Mouse (Mus musculus): ENCODE results near the gene Kcnq1. TPM values are rescaled to one million over a fixed set of nuclear protein-coding genes. Genes with fewer than 3 reads are reported as not detected.

Kcnq1 gene
- total RNA-seq, 2 experiments from 2014 or later = 0.61 to 1.2 TPM

GRCm38 (mm10) chr7:143295356-143296000 lies 189.3 kb downstream of the Kcnq1 start:
- no peak for TF ChIP-seq CTCF (IDR thresholded peaks at IDR 0.05)
- peak; percentile 39 to 43 for DNase-seq (ENCODE audit: extremely low spot score in 1 of 2, low spot score in 2 of 2)
- Histone ChIP-seq H3K4me3 (peak overlapping the region; percentile 56), H3K27ac (peak overlapping the region; percentile 82)
- intact Hi-C loops (cut with DNase I) = no loop called here

GRCm38 (mm10) chr7:143296001-143296379 lies 189.8 kb downstream of the Kcnq1 start:
- H3K4me3 ChIP-seq = peak overlapping the region; percentile 56

DNA sequence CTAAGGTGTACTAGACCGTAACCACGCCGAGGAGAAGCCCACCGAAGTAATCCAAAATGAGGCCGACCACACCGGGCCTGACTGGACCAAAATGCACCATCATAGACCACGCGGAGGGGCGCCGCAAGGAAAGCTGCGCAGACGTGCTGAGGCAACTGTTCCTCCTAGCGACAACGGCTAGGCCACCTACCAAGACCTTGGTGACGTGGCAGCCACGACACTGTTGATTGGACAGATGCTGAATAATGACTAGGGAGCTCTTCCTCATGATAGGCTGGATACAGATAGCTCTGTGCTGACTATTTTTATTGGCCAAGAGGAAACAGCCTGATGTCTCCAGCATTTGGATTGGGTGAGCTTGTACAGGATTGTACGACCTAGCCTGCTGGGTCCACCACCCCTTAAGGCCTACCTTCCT lies 190.2 kb downstream of the Kcnq1 start:
- Histone ChIP-seq H3K4me3 (peak overlapping the region; percentile 56), H3K27ac (peak overlapping the region; percentile 82)
- intact Hi-C loops (cut with DNase I) = no loop called here
- no peak for TF ChIP-seq CTCF (IDR thresholded peaks at IDR 0.05)
- DNase-seq (ENCODE audit: extremely low spot score in 1 of 2, low spot score in 2 of 2) = peak; percentile 87 to 90

More at GRCm38 (mm10) chr7:143296001-143296379, 189.8 kb downstream of the Kcnq1 start:
- no peak for TF ChIP-seq CTCF (IDR thresholded peaks at IDR 0.05)
- peak overlapping the region; percentile 82 for H3K27ac ChIP-seq
- DNase-seq (ENCODE audit: extremely low spot score in 1 of 2, low spot score in 2 of 2) = no peak
- intact Hi-C loops (cut with DNase I) = no loop called here

DNA sequence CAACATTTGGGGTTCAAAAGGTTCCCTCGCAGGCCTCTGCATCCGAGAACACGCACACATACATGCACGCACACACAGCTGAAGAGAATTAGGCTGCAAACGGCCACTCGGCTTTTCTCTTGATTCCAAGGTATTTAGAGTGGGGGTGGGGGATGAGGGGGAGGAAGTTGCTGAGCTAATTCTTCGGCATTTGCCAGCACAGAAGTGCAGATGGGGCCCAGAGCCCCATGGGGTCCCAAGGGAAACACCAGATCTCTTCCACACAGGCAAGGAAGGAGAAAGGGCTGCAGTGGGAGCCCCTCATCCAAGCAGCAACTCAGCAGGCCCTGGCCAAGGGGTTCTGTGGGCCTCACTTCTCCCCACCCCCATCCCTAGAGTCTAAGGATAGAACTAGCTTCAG lies 193.9 kb downstream of the Kcnq1 start:
- intact Hi-C loops (cut with DNase I) = loop anchor here (5.0 kb wide), 2 partner anchors 148 to 162 kb away; partner anchors contain the start of gene Cdkn1c
- no peak overlapping the region for H3K27ac ChIP-seq
- no peak for TF ChIP-seq CTCF (IDR thresholded peaks at IDR 0.05)
- H3K4me3 ChIP-seq = no peak overlapping the region
- DNase-seq (ENCODE audit: extremely low spot score in 1 of 2, low spot score in 2 of 2) = no peak

GRCm38 (mm10) chr7:143300681-143301080 lies 194.5 kb downstream of the Kcnq1 start:
- TF ChIP-seq CTCF (IDR thresholded peaks at IDR 0.05) = no peak
- no peak overlapping the region for H3K4me3 ChIP-seq
- H3K27ac ChIP-seq = peak overlapping the region; percentile 40; the same call in 1 of the 2 replicates
- intact Hi-C loops (cut with DNase I) = loop anchor here (5.0 kb wide), 2 partner anchors 148 to 162 kb away; partner anchors contain the start of gene Cdkn1c
- no peak for DNase-seq (ENCODE audit: extremely low spot score in 1 of 2, low spot score in 2 of 2)

GRCm38 (mm10) chr7:143302156-143302555 lies 196.0 kb downstream of the Kcnq1 start:
- TF ChIP-seq CTCF (IDR thresholded peaks at IDR 0.05) = no peak
- DNase-seq (ENCODE audit: extremely low spot score in 1 of 2, low spot score in 2 of 2) = no peak
- Histone ChIP-seq H3K27ac (peak overlapping the region; percentile 67), H3K4me3 (no peak overlapping the region)
- intact Hi-C loops (cut with DNase I) = loop anchor here (5.0 kb wide), 2 partner anchors 150 to 160 kb away; partner anchors contain the start of gene Cdkn1c

- peak overlapping the region; percentile 67 for H3K27ac ChIP-seq
- H3K4me3 ChIP-seq = no peak overlapping the region
- peak; percentile 40 to 45 for DNase-seq (ENCODE audit: extremely low spot score in 1 of 2, low spot score in 2 of 2)
- no peak for TF ChIP-seq CTCF (IDR thresholded peaks at IDR 0.05)
- intact Hi-C loops (cut with DNase I) = loop anchor here (5.0 kb wide), 2 partner anchors 150 to 160 kb away; partner anchors contain the start of gene Cdkn1c
These were observed 196.6 kb downstream of the Kcnq1 start for GRCm38 (mm10) chr7:143302593-143303238.

GRCm38 (mm10) chr7:143303557-143303956 lies 197.4 kb downstream of the Kcnq1 start:
- TF ChIP-seq CTCF (IDR thresholded peaks at IDR 0.05) = no peak
- Histone ChIP-seq H3K4me3 (no peak overlapping the region), H3K27ac (peak overlapping the region; percentile 53; the same call in 1 of the 2 replicates)
- no peak for DNase-seq (ENCODE audit: extremely low spot score in 1 of 2, low spot score in 2 of 2)
- intact Hi-C loops (cut with DNase I) = loop anchor here (5.0 kb wide), 2 partner anchors 151 to 159 kb away; partner anchors contain the start of gene Cdkn1c

GRCm38 (mm10) chr7:143305808-143306207 lies 199.6 kb downstream of the Kcnq1 start:
- H3K27ac ChIP-seq = no peak overlapping the region

DNA sequence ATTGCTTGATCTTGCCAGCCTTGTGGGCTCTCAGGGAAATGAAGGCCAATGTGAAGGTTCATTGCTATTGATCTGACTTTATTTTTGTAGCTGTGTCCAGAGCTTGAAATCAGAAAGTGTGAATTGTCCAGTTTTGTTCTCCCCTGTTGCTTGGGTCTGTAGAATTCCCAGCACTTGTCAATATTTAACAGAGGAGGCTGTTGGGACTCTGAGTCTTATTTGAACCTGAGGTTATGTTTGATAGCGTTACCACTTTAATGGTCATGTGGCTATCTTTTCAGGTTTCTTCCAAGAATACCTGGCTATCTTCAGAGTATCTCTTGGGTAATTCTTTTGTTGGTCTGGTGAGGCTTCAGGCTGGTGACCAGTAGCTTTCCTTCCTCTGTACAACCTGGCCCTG lies 201.8 kb downstream of the Kcnq1 start:
- DNase-seq (ENCODE audit: extremely low spot score in 1 of 2, low spot score in 2 of 2) = no peak
- Histone ChIP-seq H3K4me3 (no peak overlapping the region), H3K27ac (no peak overlapping the region)
- intact Hi-C loops (cut with DNase I) = no loop called here
- no peak for TF ChIP-seq CTCF (IDR thresholded peaks at IDR 0.05)

More at GRCm38 (mm10) chr7:143305808-143306207, 199.6 kb downstream of the Kcnq1 start:
- intact Hi-C loops (cut with DNase I) = no loop called here
- no peak overlapping the region for H3K4me3 ChIP-seq
- TF ChIP-seq CTCF (IDR thresholded peaks at IDR 0.05) = no peak
- no peak for DNase-seq (ENCODE audit: extremely low spot score in 1 of 2, low spot score in 2 of 2)

DNA sequence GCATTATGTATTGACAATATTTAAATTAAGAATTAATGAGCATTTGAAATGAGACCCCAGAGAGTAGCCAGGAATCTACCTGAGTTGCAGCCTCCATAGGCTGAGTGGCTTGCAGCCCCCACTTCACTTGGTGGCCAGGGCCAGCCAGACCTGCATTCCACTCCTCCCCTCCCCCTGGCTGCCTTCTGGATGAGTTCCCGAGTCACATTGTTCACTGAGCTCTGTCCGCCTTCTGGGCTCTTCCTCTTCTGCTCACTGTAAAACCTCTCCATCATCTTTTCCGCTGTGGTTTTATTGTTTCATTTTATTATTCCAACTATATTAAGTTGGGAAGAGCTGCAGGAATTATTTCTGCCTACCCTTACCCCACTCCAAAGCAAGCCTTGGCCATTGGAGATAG lies 204.1 kb downstream of the Kcnq1 start:
- H3K27ac ChIP-seq = no peak overlapping the region
- intact Hi-C loops (cut with DNase I) = no loop called here
- no peak for DNase-seq (ENCODE audit: extremely low spot score in 1 of 2, low spot score in 2 of 2)
- TF ChIP-seq CTCF (IDR thresholded peaks at IDR 0.05) = no peak
- no peak overlapping the region for H3K4me3 ChIP-seq

DNA sequence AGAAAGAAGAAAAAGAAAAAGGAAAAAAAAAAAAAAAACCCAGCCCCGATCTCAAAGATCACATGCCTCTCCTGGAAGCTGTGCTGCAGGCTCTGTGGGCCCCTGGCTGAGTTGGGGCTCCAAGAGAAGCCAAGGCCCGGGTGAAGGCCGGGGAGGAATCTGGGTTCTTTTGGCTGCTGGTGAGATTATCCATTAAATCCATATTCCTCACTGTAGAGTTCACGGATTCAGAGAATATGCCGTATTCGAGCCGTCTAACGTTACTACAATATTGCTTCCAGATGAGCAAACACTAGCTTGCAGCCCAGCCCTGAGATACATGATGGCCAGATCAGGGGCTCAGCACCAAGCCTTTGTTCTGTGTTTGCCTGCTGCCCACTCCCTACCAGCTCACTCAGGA lies 204.7 kb downstream of the Kcnq1 start:
- Histone ChIP-seq H3K27ac (no peak overlapping the region), H3K4me3 (no peak overlapping the region)
- intact Hi-C loops (cut with DNase I) = no loop called here
- TF ChIP-seq CTCF (IDR thresholded peaks at IDR 0.05) = no peak
- no peak for DNase-seq (ENCODE audit: extremely low spot score in 1 of 2, low spot score in 2 of 2)

Measured in left cerebral cortex, adult 2 months (tissue).